Mouse (Mus musculus) hindbrain, embryonic 11.5 days (tissue): Measurements from ENCODE around the gene Abcc8. TPM values are rescaled to one million over a fixed set of nuclear protein-coding genes. Genes with fewer than 3 reads are reported as not detected.
A peak's percentile ranks its signal among the peaks of the same experiment; 100 is the strongest.

Experiments
- ATAC-seq: fragments of 200-750 bp; cut with Nextera tagmentation; 2 replicates; pipeline ENCODE4 v1.8.0; 2017; ENCODE audit warnings: mild to moderate bottlenecking, moderate TSS enrichment, moderate library complexity; ENCODE audit not compliant: low FRiP score
- DNase-seq: peaks from one replicate; pipeline ENCODE4 v3.0.0-alpha.2; 2015; ENCODE audit warnings: low spot score
- H3K27ac ChIP-seq: fragments of 300-500 bp; sonication (generic); 2 replicates; pipeline ENCODE4 v1.5.1; 2014; ENCODE audit warnings: mild to moderate bottlenecking, low read depth, low read length
- H3K27me3 ChIP-seq: fragments of 300-500 bp; sonication (generic); 2 replicates; pipeline ENCODE4 v1.6.1; 2014; ENCODE audit warnings: mild to moderate bottlenecking, low read length, moderate library complexity, mixed read lengths; ENCODE audit not compliant: control insufficient read depth, insufficient read depth
- H3K36me3 ChIP-seq: fragments of 300-500 bp; sonication (generic); 2 replicates; pipeline ENCODE4 v1.6.1; 2014; ENCODE audit warnings: mild to moderate bottlenecking, low read length, moderate library complexity, mixed read lengths; ENCODE audit not compliant: control insufficient read depth, insufficient read depth
- H3K4me1 ChIP-seq: fragments of 300-500 bp; sonication (generic); replicated peaks from 2 replicates; pipeline ENCODE4 v1.6.1; 2014; ENCODE audit warnings: low read length, mixed read lengths; ENCODE audit not compliant: control insufficient read depth, insufficient read depth
- H3K4me2 ChIP-seq: fragments of 300-500 bp; sonication (generic); replicated peaks from 2 replicates; pipeline ENCODE4 v1.6.1; 2014; ENCODE audit warnings: mild to moderate bottlenecking, low read depth, low read length
- H3K4me3 ChIP-seq: fragments of 300-500 bp; sonication (generic); 2 replicates; pipeline ENCODE4 v1.5.1; 2014; ENCODE audit warnings: low read depth, low read length
- H3K9ac ChIP-seq: fragments of 300-500 bp; sonication (generic); 2 replicates; pipeline ENCODE4 v1.6.1; 2014; ENCODE audit warnings: low read depth, low read length
- H3K9me3 ChIP-seq: fragments of 300-500 bp; sonication (generic); 2 replicates; pipeline ENCODE4 v1.6.1; 2016; ENCODE audit warnings: low read length; ENCODE audit not compliant: control insufficient read depth
- WGBS: fragments of 180-500 bp; shearing (Covaris S2); extraction: QIAGEN DNeasy Blood & Tissue Kit; methylation state at CpG from one replicate; pipeline ENCODE4 v1.1.7; 2014; 5-methylcytosine and 5-hydroxymethylcytosine counted together
- polyA plus RNA-seq: library from polyadenylated mRNA; unstranded; fragments of >200 nt; fragmentation: Nextera tagmentation; extraction: Ambion mirVana; gene quantifications from 2 replicates; pipeline ENCODE4 v1.2.1, GENCODE M21; 2014

Abcc8 gene
- polyA plus RNA-seq, 1 experiment from 2014 or later = 1.4 TPM

DNA sequence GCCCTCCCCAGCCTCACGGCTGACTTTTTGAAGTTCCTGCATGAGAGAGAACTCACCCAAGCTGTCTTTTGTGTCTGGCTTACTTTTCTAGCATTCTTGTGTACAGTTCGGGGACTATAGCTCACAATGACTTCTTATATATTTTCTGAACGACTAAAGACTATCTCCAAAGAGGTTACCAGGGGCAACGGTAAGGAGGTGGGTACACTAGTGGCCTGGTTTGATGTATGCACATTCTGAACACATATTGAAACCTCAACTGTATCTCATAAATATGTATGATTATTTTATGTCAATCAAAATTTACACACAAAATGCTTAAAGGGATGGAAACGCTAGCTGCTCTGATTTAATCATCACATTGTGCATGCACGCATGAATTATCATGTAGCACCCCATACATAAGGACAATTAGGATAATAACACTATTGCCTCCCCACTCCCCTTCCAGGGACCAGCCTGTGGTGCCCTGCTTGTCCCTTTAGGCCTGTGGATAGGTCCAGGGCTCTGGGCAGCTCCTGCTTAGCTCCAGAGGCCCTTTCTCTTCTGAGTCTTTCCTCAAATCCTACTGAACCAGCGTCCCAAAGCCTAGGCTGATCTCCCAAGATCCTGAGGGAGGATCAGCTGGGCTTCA is 33.0 kb downstream of the Abcc8 start:
- no peaks in the 10 kb centered on the region for H3K27me3 ChIP-seq
- no peak overlapping the region for H3K4me3 ChIP-seq
- no peaks in the 10 kb centered on the region for H3K9me3 ChIP-seq
- no peaks in the 10 kb centered on the region for H3K4me1 ChIP-seq
- DNase-seq = no peak
- no peak for ATAC-seq
- WGBS = 77% methylated on average over 7 of the region's 7 CpGs
- H3K9ac ChIP-seq = no peak overlapping the region
- H3K36me3 ChIP-seq = no peaks in the 10 kb centered on the region
- H3K27ac ChIP-seq = no peak overlapping the region
- no peak overlapping the region for H3K4me2 ChIP-seq

- Histone ChIP-seq H3K4me1 (no peaks in the 10 kb centered on the region), H3K27ac (0 out of 2 replicates have a peak overlapping the region, but pooled peaks have one; percentile 10), H3K36me3 (no peaks in the 10 kb centered on the region), H3K27me3 (no peaks in the 10 kb centered on the region), H3K9me3 (no peaks in the 10 kb centered on the region), H3K4me3 (no peak overlapping the region), H3K4me2 (no peak overlapping the region), H3K9ac (no peak overlapping the region)
- ATAC-seq = no peak
- no peak for DNase-seq
- 76% methylated on average over 8 of the region's 8 CpGs for WGBS
Measured at GRCm38 (mm10) chr7:46144061-46144460, 35.8 kb downstream of the Abcc8 start.

DNA sequence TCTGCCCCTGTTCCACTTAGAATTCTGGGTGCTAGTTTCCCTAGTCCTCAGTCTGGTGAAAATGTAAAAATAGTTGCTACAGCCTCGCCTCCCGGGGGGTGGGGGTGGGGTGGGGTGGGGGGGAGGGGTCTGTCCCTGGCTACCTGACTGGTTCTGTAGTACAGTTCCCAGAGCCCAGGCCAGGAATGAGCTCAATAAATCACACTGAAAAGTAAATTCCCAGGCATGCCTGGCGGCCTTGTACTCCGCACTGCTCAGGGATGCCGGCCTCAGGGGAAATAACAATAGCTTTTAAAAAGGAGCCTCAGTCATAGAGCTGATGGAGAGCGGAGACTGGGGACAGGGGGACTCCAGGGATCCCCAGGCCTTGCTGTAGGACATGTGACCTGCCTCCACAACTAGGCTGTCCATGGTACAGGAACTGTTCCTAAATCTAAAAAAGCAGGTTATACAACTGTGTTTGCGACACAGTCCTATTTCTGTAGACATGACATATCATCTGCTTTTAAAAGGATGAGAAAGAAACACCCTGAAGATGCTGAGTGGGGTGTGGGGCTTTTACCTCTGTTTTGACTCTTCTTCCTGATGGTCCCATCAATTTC is 41.4 kb downstream of the Abcc8 start:
- H3K4me2 ChIP-seq = no peak overlapping the region
- 0 out of 2 replicates have a peak, but pooled peaks cover 2% of the 10 kb centered on the region for H3K4me1 ChIP-seq
- DNase-seq = no peak
- H3K9ac ChIP-seq = no peak overlapping the region
- WGBS = 39% methylated on average over 7 of the region's 7 CpGs
- no peaks in the 10 kb centered on the region for H3K9me3 ChIP-seq
- no peaks in the 10 kb centered on the region for H3K27me3 ChIP-seq
- 0 out of 2 replicates have a peak overlapping the region, but pooled peaks have one; percentile 24 for H3K27ac ChIP-seq
- ATAC-seq = peak; percentile 60; the same call in 1 of the 2 replicates
- no peak overlapping the region for H3K4me3 ChIP-seq
- no peaks in the 10 kb centered on the region for H3K36me3 ChIP-seq

GRCm38 (mm10) chr7:46133858-46134257 is 46.0 kb downstream of the Abcc8 start:
- WGBS = 39% methylated on average over 7 of the region's 7 CpGs
- Histone ChIP-seq H3K4me3 (no peak overlapping the region), H3K9me3 (no peaks in the 10 kb centered on the region), H3K27me3 (no peaks in the 10 kb centered on the region), H3K4me1 (0 out of 2 replicates have a peak, but pooled peaks cover 4% of the 10 kb centered on the region), H3K9ac (no peak overlapping the region), H3K4me2 (no peak overlapping the region), H3K36me3 (no peaks in the 10 kb centered on the region), H3K27ac (no peak overlapping the region)
- DNase-seq = no peak
- no peak for ATAC-seq

GRCm38 (mm10) chr7:46132229-46132628 is 47.6 kb downstream of the Abcc8 start:
- H3K9me3 ChIP-seq = no peaks in the 10 kb centered on the region
- no peak overlapping the region for H3K4me2 ChIP-seq
- no peak overlapping the region for H3K9ac ChIP-seq
- 90% methylated on average over 12 of the region's 12 CpGs for WGBS
- H3K4me1 ChIP-seq = 0 out of 2 replicates have a peak, but pooled peaks cover 4% of the 10 kb centered on the region
- DNase-seq (no peak), ATAC-seq (no peak)
- no peaks in the 10 kb centered on the region for H3K36me3 ChIP-seq
- H3K27me3 ChIP-seq = no peaks in the 10 kb centered on the region
- no peak overlapping the region for H3K27ac ChIP-seq
- no peak overlapping the region for H3K4me3 ChIP-seq

GRCm38 (mm10) chr7:46131806-46132205 is 48.0 kb downstream of the Abcc8 start:
- Histone ChIP-seq H3K27ac (no peak overlapping the region), H3K9ac (no peak overlapping the region; the same call in 1 of the 2 replicates), H3K9me3 (no peaks in the 10 kb centered on the region), H3K4me3 (no peak overlapping the region), H3K36me3 (no peaks in the 10 kb centered on the region), H3K4me2 (no peak overlapping the region), H3K4me1 (0 out of 2 replicates have a peak, but pooled peaks cover 4% of the 10 kb centered on the region), H3K27me3 (no peaks in the 10 kb centered on the region)
- ATAC-seq (no peak), DNase-seq (no peak)
- 71% methylated on average over 8 of the region's 8 CpGs for WGBS

DNA sequence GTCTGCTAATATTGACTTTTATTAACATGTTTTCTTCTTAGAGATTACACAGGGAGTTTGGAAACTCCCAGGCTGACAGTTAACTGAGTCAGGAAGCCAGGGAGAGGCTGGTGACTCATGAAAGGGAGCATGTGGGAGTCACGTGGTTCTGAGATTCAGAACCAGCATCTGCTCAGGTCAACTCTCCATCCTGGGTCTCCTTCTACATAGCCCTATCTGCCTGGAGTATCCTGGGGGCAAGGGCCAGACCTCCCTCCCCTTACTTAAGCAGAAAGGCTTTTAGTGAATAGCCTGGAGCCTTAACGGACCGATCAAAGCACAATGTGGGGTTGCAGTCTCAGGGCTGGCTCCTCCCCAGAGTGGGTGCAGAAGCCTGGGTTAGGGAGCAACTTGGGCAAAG is 48.6 kb downstream of the Abcc8 start:
- H3K4me1 ChIP-seq = 0 out of 2 replicates have a peak, but pooled peaks cover 4% of the 10 kb centered on the region
- no peak for ATAC-seq

GRCm38 (mm10) chr7:46130723-46131122 is 49.1 kb downstream of the Abcc8 start:
- DNase-seq = no peak
- H3K27ac ChIP-seq = no peak overlapping the region
- WGBS = 71% methylated on average over 7 of the region's 7 CpGs
- ATAC-seq = no peak
- no peaks in the 10 kb centered on the region for H3K9me3 ChIP-seq
- H3K4me1 ChIP-seq = 0 out of 2 replicates have a peak, but pooled peaks cover 4% of the 10 kb centered on the region
- no peaks in the 10 kb centered on the region for H3K36me3 ChIP-seq
- no peak overlapping the region for H3K4me2 ChIP-seq
- no peak overlapping the region for H3K9ac ChIP-seq
- H3K4me3 ChIP-seq = no peak overlapping the region
- H3K27me3 ChIP-seq = no peaks in the 10 kb centered on the region

More for the DNA sequence above, 48.6 kb downstream of the Abcc8 start:
- Histone ChIP-seq H3K9me3 (no peaks in the 10 kb centered on the region), H3K4me2 (no peak overlapping the region), H3K4me3 (no peak overlapping the region), H3K27me3 (no peaks in the 10 kb centered on the region), H3K36me3 (no peaks in the 10 kb centered on the region), H3K27ac (no peak overlapping the region), H3K9ac (no peak overlapping the region)
- no peak for DNase-seq
- WGBS = 29% methylated on average over 3 of the region's 3 CpGs
